Mouse (Mus musculus): ENCODE data around the gene Meltf.

- TF ChIP-seq CTCF (IDR thresholded peaks at IDR 0.05; ENCODE audit: low read depth) (no peak), EP300 (IDR thresholded peaks at IDR 0.05; ENCODE audit: low read depth) (no peak)
Measured at GRCm38 (mm10) chr16:31876386-31876785, 2.2 kb upstream of the Meltf start.
